Mouse (Mus musculus) lung, adult 2 months (tissue): ENCODE results near the gene Slc46a1. TPM values are rescaled to one million over a fixed set of nuclear protein-coding genes. Genes with fewer than 3 reads are reported as not detected.

ENCODE experiments used
- DNase-seq: peaks from one replicate; pipeline ENCODE4 v3.0.0; 2022
- H3K4me1 ChIP-seq: fragments of 200-500 bp; 2 replicates; pipeline ENCODE4 v1.6.1; 2011; ENCODE audit warnings: low read length; ENCODE audit not compliant: control insufficient read depth, insufficient read depth
- H3K4me3 ChIP-seq: fragments of 200-500 bp; replicated peaks from 2 replicates; pipeline ENCODE3; 2011; ENCODE audit warnings: low read depth, mild to moderate bottlenecking, control low read depth, low read length; ENCODE audit errors: extremely low read depth
- CTCF ChIP-seq: fragments of 200-500 bp; IDR thresholded peaks from 2 replicates; pipeline ENCODE4 v1.5.1; 2011; ENCODE audit warnings: mild to moderate bottlenecking, low read length, control low read depth; ENCODE audit not compliant: insufficient read depth
- POLR2A ChIP-seq: fragments of 200-500 bp; IDR thresholded peaks from 2 replicates; pipeline ENCODE4 v1.6.1; 2011; ENCODE audit warnings: low read depth, mild to moderate bottlenecking, control low read depth, low read length, borderline replicate concordance; ENCODE audit errors: extremely low read depth
- WGBS: fragments of 180-500 bp; shearing (Covaris S2); methylation state at CpG from one replicate; pipeline ENCODE4 v1.1.7; 2018; 5-methylcytosine and 5-hydroxymethylcytosine counted together
- polyA plus RNA-seq: library from polyadenylated mRNA; depleted of rRNA; stranded (reverse); fragments of >200 nt; gene quantifications from 2 replicates; pipeline ENCODE4 v1.2.3, GENCODE M21; 2012; rRNA removed

Gene Slc46a1
- polyA plus RNA-seq, result 14.0 and 19.4 TPM in 2 replicates

DNA sequence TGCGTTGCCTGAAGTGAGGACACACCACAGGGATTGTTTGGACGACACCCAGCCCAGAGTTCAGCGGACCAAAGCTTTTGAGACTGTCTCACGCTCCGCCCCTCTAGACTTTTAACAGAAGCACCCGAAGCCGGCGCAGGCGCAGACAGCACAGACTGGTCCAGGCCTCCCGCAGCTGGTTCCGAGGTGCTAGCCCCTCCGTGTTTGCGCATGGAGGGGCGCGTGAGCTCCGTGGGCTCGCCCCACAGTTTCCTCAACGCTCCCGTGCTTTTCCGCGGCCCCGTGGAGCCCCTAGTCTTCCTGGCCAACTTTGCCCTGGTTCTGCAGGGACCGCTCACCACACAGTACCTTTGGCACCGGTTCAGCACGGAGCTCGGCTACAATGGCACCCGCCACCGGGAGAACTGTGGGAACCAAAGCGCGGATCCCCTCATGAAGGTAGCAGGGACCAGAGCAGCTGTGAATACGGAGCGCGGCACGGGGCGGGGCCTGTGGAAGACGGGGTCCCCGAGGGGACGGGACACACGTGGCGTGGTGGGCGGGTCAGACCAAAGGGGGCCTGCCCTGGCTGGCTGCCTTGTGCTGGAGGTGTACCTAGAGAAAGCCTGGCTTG, at the start of gene Slc46a1:
Gene Slc46a1 (plus strand): TSS at position 130 of the 613 bp plus-strand sequence.
- H3K4me3 ChIP-seq, result peak within 1 kb of the TSS; percentile 84
- no peaks in the 10 kb centered on the region; the same call in 1 of the 2 replicates for H3K4me1 ChIP-seq
- TF ChIP-seq CTCF (no peak), POLR2A (no peak)
- peak; percentile 67 for DNase-seq
- under 1% methylated on average over 41 of the region's 41 CpGs for WGBS

DNA sequence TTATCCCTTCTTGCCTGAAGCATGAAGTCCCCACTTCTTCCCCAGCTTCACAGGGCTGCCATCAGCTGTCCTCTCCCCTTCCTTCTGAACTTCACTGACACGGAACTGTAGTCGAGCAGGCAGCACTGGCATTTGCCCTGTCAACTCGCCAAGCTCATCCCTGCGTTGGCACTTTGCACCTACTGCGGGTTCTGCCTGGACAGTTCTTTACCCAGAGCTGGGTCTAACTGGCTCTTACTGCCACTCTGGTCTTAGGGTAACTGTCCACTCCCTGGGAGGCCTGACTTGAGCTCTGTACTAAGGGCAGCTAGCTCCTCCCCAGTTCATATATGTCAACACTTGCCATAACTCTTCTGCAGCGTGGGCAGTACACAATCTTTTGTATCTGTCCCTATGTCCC, 48.6 kb upstream of the Slc46a1 start:
- TF ChIP-seq POLR2A (no peak), CTCF (no peak)
- DNase-seq, result no peak
- Histone ChIP-seq H3K4me1 (peaks cover 5% of the 10 kb centered on the region; the same call in 1 of the 2 replicates), H3K4me3 (no peak overlapping the region)
- WGBS, result 78% methylated on average over 6 of the region's 6 CpGs

DNA sequence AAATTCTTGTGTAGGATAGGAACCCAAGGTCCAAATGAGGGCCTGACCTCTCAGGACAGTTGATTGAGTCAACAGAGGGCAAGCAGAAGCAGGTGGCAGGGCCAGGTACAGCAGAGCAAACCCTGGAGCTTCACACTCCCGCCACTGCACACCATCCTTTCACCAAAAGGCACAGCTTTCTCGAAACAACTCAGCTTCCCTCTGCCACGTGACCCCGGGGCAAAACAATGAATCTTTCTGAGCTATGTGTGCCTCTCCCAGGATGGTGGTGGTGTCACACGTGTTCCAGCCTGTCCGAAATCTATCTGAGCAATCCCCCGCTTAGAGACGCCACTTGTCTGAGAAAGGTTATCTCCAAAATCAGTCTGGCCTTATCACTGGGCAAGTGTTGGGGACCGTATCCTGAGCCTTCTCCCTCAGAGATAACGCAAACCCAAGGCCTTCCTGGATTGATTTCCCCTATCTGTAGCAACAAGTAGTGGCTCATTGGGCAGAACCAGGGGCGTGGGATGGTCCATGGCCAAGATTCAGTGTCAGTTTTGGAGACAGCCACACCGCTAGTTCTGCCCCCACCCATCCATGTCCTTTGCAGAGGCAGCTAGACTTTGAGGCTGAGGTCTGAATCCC, 45.1 kb upstream of the Slc46a1 start:
- DNase-seq, result no peak
- TF ChIP-seq CTCF (no peak), POLR2A (no peak)
- no peak overlapping the region for H3K4me3 ChIP-seq
- 45% methylated on average over 12 of the region's 12 CpGs for WGBS
- H3K4me1 ChIP-seq, result peaks cover 9% of the 10 kb centered on the region; the same call in 1 of the 2 replicates

DNA sequence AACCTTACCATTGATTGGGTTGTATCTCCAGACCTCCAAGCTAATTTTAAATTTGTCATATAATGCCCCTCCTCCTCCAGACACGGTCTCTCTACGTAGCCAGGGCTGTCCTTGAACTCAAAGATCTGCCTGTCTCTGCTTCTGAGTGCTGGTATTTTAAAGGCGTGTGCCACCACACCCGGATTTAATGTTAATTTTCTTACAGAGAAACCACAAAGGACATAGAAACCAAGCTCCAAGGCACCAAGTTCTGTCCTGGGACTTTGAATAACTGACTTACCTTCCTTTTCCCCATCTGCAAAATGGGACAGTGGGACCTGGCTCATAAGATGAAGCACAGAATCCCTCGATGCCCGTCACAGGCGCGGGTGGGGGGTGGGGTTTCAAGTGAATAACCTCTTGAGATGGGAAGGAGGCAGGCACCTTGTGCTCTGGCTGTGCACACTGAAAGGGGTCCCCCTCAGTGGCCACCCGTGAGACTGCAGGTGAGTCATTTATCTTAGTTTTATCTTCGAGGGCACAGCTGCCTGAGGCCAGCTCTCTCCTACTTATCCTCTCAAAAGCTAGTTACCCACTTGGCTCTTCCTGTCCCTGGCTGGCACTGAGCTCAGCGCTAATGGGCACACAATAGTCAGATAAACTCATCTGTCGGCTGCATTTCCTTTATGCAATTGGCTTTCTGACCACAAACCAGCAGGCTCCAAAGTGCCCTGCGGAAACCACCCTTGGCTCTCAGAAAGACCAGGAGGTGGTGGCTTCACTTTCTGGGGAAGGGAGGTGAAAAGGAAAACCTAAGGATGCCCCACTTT, 44.1 kb upstream of the Slc46a1 start:
- WGBS, result 44% methylated on average over 13 of the region's 13 CpGs
- Histone ChIP-seq H3K4me1 (peaks cover 9% of the 10 kb centered on the region; the same call in 1 of the 2 replicates), H3K4me3 (no peak overlapping the region)
- no peak for DNase-seq
- TF ChIP-seq POLR2A (no peak), CTCF (no peak)

DNA sequence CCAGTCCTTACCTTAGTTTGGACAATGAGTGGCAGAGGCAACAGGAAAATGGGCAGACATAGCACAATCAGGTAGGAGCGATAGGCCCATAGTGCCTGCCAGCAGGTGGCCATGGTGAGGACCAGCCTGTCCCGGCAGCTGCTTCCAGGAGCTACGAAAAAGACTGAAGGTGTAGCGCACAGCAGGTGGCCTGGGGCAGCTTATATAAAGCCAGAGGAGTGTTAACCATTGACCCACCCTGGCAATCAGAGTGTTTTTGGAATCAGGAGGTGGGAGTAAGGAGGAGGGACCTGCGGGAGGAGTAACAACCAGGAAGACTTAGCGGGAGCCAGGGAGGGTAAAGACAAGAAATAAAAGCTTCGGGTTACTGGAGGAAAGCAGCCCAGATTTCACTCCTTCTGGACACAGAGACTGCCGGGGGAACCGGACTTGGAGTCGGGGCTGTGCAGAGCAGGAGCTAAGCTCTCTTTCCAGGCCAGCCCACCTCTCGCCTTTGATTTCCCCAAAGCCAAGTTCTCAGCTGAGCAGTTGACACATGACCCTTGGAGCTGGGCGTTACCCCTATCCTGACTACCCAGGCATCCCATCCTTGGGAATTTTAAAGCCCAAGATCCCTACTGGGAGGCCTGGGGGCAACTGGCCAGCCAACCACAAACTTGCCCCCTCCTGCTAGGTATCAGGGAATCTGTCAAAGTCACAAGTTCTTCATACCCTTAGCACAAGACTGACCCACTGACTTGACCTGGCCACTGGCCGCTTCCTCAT, 43.3 kb upstream of the Slc46a1 start, which contains the start of gene Slc13a2:
Gene Slc13a2 (minus strand): TSS at position 163 of the 765 bp plus-strand sequence.
- no peak within 1 kb of the TSS for H3K4me3 ChIP-seq
- DNase-seq, result no peak
- 31% methylated on average over 13 of the region's 13 CpGs for WGBS
- TF ChIP-seq CTCF (0 out of 2 replicates have a peak, but pooled peaks have one; percentile 14), POLR2A (no peak)
- H3K4me1 ChIP-seq, result peaks cover 9% of the 10 kb centered on the region; the same call in 1 of the 2 replicates

DNA sequence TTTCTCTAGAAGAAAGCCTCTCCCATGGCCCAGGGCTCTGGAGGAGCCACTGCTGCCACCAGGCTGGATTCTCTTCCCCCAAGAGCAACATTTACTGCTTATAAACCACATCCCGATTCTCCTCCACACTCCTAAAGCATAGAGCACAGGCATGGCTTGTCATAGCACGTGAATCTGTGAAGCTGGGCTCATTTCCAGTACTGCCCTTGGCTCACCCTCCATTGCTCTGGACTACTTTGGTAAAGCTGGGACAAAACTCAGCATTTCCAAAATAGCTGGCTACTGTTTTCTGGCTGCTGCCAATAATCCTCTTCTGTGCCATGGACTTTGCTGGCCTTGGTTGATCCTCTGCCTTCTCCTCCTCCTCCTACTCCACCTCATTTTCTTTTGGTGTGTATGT, 41.1 kb upstream of the Slc46a1 start:
- 40% methylated on average over 2 of the region's 2 CpGs for WGBS
- peaks cover 9% of the 10 kb centered on the region; the same call in 1 of the 2 replicates for H3K4me1 ChIP-seq
- TF ChIP-seq CTCF (no peak), POLR2A (no peak)
- no peak overlapping the region for H3K4me3 ChIP-seq
- DNase-seq, result no peak

DNA sequence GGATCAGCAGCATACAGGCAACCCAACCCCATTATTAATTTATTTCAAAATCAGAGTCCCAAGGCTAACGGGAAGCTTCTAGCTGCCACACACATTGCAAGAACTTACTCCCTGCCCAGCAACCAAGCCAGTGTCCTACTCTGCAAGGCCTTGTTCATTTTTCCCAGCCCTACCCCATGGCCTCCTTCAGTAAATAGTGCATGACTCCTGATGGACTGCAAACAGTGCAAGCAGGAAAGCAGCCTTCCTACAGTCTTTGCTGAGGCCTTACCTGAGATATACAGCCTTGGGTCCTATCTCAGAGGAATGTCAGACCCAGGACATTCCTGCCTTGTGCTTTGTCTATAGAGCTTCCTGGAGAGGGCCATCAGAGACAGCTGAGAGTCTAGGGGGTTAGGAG, 39.9 kb upstream of the Slc46a1 start:
- WGBS, result 91% methylated on average over 1 of the region's 1 CpGs
- TF ChIP-seq CTCF (no peak), POLR2A (no peak)
- Histone ChIP-seq H3K4me1 (peaks cover 9% of the 10 kb centered on the region; the same call in 1 of the 2 replicates), H3K4me3 (no peak overlapping the region)
- DNase-seq, result no peak

DNA sequence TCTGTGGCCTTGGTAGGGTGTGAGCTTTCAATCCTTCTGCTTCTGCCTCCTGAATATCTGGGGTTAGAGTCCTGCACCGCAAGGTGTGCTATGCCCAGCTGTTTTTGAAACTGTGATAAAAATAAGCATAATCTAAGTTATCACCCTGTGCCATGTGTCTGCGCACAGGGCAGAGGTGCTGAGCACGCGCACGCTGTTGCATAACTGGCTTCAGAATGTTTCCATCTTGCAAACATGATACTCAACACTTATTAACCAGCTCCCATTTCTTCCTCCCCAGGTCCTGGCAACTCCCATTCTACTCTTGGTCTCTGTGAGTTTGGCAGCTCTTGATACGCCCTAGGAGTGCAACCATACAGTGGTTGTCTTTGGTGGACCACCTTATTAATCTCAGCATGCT, 37.8 kb upstream of the Slc46a1 start:
- Histone ChIP-seq H3K4me3 (no peak overlapping the region), H3K4me1 (no peaks in the 10 kb centered on the region)
- no peak for DNase-seq
- no peak for TF ChIP-seq CTCF
- TF ChIP-seq POLR2A, result no peak
- 86% methylated on average over 6 of the region's 6 CpGs for WGBS

DNA sequence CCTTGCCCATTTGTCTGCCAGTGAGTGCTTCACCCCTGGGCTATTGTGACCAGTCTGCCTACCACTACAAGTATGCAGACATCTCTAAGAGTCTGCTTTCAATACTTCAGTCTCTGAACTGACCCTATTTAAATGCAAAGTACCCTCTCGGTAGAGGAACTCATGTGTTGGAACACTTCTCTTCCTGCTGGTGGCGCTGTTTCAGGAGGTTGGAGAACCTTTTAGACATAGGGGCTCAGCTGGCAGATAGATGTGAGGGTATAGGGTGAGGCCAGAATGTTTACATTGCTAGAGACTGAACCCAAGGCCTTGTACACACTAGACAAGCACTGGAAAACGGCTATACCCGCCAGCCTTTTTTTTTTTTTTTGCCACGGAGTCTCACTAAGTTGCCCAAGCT, 37.2 kb upstream of the Slc46a1 start:
- Histone ChIP-seq H3K4me1 (no peaks in the 10 kb centered on the region), H3K4me3 (no peak overlapping the region)
- WGBS, result 70% methylated on average over 5 of the region's 5 CpGs
- TF ChIP-seq CTCF (no peak), POLR2A (no peak)
- DNase-seq, result no peak
